Mouse (Mus musculus) erythroblast, embryonic 14.5 days (primary cell): ENCODE results near the gene Kcnj6.

Source experiments
- GATA1 ChIP-seq: IDR thresholded peaks from 2 replicates; pipeline ENCODE4 v1.6.1; 2012; ENCODE audit warnings: low read length, inconsistent platforms, mixed read lengths
- TAL1 ChIP-seq: IDR thresholded peaks from 3 replicates; pipeline ENCODE4 v1.6.1; 2012; ENCODE audit warnings: low read length, inconsistent platforms, mixed read lengths

GRCm38 (mm10) chr16:94994148-94994547 is 3.4 kb downstream of the Kcnj6 start:
- TF ChIP-seq GATA1, result no peak
- TF ChIP-seq TAL1, result no peak
